Mouse (Mus musculus) ES-E14 (cell line): ENCODE results near the gene Ppp1r16b.

Source experiments
- HCFC1 ChIP-seq: IDR thresholded peaks from 2 replicates; pipeline ENCODE4 v1.6.1; 2012; ENCODE audit warnings: low read length, inconsistent platforms, borderline replicate concordance; ENCODE audit not compliant: insufficient read depth
- MAFK ChIP-seq: IDR thresholded peaks from 2 replicates; pipeline ENCODE4 v1.6.1; 2014; ENCODE audit warnings: mild to moderate bottlenecking, low read depth, low read length, inconsistent platforms; ENCODE audit not compliant: insufficient read depth
- ZNF384 ChIP-seq: IDR thresholded peaks from 2 replicates; pipeline ENCODE4 v1.6.1; 2012; ENCODE audit warnings: low read depth, low read length, inconsistent platforms

- no peak for TF ChIP-seq HCFC1
- TF ChIP-seq MAFK, result no peak
- TF ChIP-seq ZNF384, result no peak
Observed at GRCm38 (mm10) chr2:158741011-158741501, 75.9 kb downstream of the Ppp1r16b start.
